Mouse (Mus musculus) midbrain, embryonic 10.5 days (tissue): ENCODE results near the gene Vmn1r4. TPM values are rescaled to one million over a fixed set of nuclear protein-coding genes. Genes with fewer than 3 reads are reported as not detected.

Experiments used
- DNase-seq: peaks from one replicate; pipeline ENCODE4 v3.0.0-alpha.2; 2017; ENCODE audit warnings: low spot score
- H3K27ac ChIP-seq: fragments of 300-500 bp; sonication (generic); replicated peaks from 2 replicates; pipeline ENCODE4 v1.5.1; 2016; ENCODE audit warnings: mild to moderate bottlenecking
- H3K27me3 ChIP-seq: fragments of 300-500 bp; sonication (generic); 2 replicates; pipeline ENCODE4 v1.6.1; 2016; ENCODE audit warnings: low read depth, mild to moderate bottlenecking; ENCODE audit not compliant: poor library complexity, severe bottlenecking
- H3K36me3 ChIP-seq: fragments of 300-500 bp; sonication (generic); 2 replicates; pipeline ENCODE4 v1.6.1; 2016; ENCODE audit warnings: mild to moderate bottlenecking, moderate library complexity
- H3K4me1 ChIP-seq: fragments of 300-500 bp; sonication (generic); 2 replicates; pipeline ENCODE4 v1.6.1; 2016
- H3K4me3 ChIP-seq: fragments of 300-500 bp; sonication (generic); 2 replicates; pipeline ENCODE4 v1.5.1; 2016; ENCODE audit warnings: mild to moderate bottlenecking, moderate library complexity
- H3K9me3 ChIP-seq: fragments of 300-500 bp; sonication (generic); replicated peaks from 2 replicates; pipeline ENCODE4 v1.6.1; 2016; ENCODE audit warnings: mild to moderate bottlenecking
- WGBS: fragments of 180-500 bp; shearing (Covaris S2); methylation state at CpG from one replicate; pipeline ENCODE4 v1.1.7; 2016; 5-methylcytosine and 5-hydroxymethylcytosine counted together
- polyA plus RNA-seq: library from polyadenylated mRNA; unstranded; fragments of >200 nt; fragmentation: Nextera tagmentation; extraction: Ambion mirVana; gene quantifications from 2 replicates; pipeline ENCODE4 v1.2.1, GENCODE M21; 2016

Gene Vmn1r4
- polyA plus RNA-seq, 1 experiment from 2014 or later: 0.37 TPM

GRCm38 (mm10) chr6:56904982-56905381 lies 18.8 kb upstream of the Vmn1r4 start:
- Histone ChIP-seq H3K9me3 (no peaks in the 10 kb centered on the region), H3K36me3 (no peaks in the 10 kb centered on the region), H3K27ac (no peak overlapping the region), H3K4me1 (peaks cover 19% of the 10 kb centered on the region), H3K27me3 (no peaks in the 10 kb centered on the region), H3K4me3 (no peak overlapping the region)
- no peak for DNase-seq
- WGBS: 87% methylated on average over 2 of the region's 2 CpGs

- H3K4me3 ChIP-seq: no peak overlapping the region
- 94% methylated on average over 5 of the region's 5 CpGs for WGBS
- no peak overlapping the region for H3K27ac ChIP-seq
- no peaks in the 10 kb centered on the region for H3K27me3 ChIP-seq
- H3K4me1 ChIP-seq: peaks cover 19% of the 10 kb centered on the region
- no peak for DNase-seq
- no peaks in the 10 kb centered on the region for H3K9me3 ChIP-seq
- no peaks in the 10 kb centered on the region for H3K36me3 ChIP-seq
Observed at GRCm38 (mm10) chr6:56905486-56905885, 18.3 kb upstream of the Vmn1r4 start.

- DNase-seq: no peak
- Histone ChIP-seq H3K27me3 (no peaks in the 10 kb centered on the region), H3K27ac (no peak overlapping the region), H3K36me3 (no peaks in the 10 kb centered on the region), H3K4me3 (no peak overlapping the region), H3K9me3 (no peaks in the 10 kb centered on the region), H3K4me1 (peaks cover 19% of the 10 kb centered on the region)
- WGBS: 86% methylated on average over 8 of the region's 8 CpGs
Observed at GRCm38 (mm10) chr6:56906121-56906846, 17.5 kb upstream of the Vmn1r4 start.

GRCm38 (mm10) chr6:56907973-56908372 lies 15.8 kb upstream of the Vmn1r4 start:
- Histone ChIP-seq H3K4me1 (peaks cover 10% of the 10 kb centered on the region), H3K27ac (no peak overlapping the region), H3K36me3 (no peaks in the 10 kb centered on the region), H3K9me3 (no peaks in the 10 kb centered on the region), H3K27me3 (no peaks in the 10 kb centered on the region), H3K4me3 (no peak overlapping the region)
- 97% methylated on average over 3 of the region's 3 CpGs for WGBS
- DNase-seq: no peak

GRCm38 (mm10) chr6:56908397-56908796 lies 15.4 kb upstream of the Vmn1r4 start:
- no peaks in the 10 kb centered on the region for H3K27me3 ChIP-seq
- no peaks in the 10 kb centered on the region for H3K36me3 ChIP-seq
- DNase-seq: no peak
- H3K4me1 ChIP-seq: peaks cover 13% of the 10 kb centered on the region
- WGBS: 94% methylated on average over 2 of the region's 2 CpGs
- H3K9me3 ChIP-seq: no peaks in the 10 kb centered on the region
- no peak overlapping the region for H3K4me3 ChIP-seq
- no peak overlapping the region for H3K27ac ChIP-seq

GRCm38 (mm10) chr6:56908912-56909311 lies 14.9 kb upstream of the Vmn1r4 start:
- Histone ChIP-seq H3K9me3 (no peaks in the 10 kb centered on the region), H3K4me3 (no peak overlapping the region), H3K36me3 (no peaks in the 10 kb centered on the region), H3K27me3 (no peaks in the 10 kb centered on the region), H3K4me1 (peaks cover 11% of the 10 kb centered on the region), H3K27ac (no peak overlapping the region)
- 13% methylated on average over 4 of the region's 4 CpGs for WGBS
- DNase-seq: peak; percentile 23

- WGBS: 91% methylated on average over 2 of the region's 2 CpGs
- Histone ChIP-seq H3K9me3 (peaks cover 6% of the 10 kb centered on the region; the same call in 1 of the 2 replicates), H3K4me3 (no peak overlapping the region), H3K4me1 (peaks cover 7% of the 10 kb centered on the region; the same call in 1 of the 2 replicates), H3K27me3 (no peaks in the 10 kb centered on the region), H3K27ac (no peak overlapping the region), H3K36me3 (0 out of 2 replicates have a peak, but pooled peaks cover 3% of the 10 kb centered on the region)
- DNase-seq: no peak
Observed at GRCm38 (mm10) chr6:56910910-56911309, 12.9 kb upstream of the Vmn1r4 start.

- Histone ChIP-seq H3K4me1 (peaks cover 7% of the 10 kb centered on the region; the same call in 1 of the 2 replicates), H3K9me3 (peaks cover 6% of the 10 kb centered on the region; the same call in 1 of the 2 replicates), H3K4me3 (no peak overlapping the region), H3K27me3 (no peaks in the 10 kb centered on the region), H3K27ac (no peak overlapping the region), H3K36me3 (0 out of 2 replicates have a peak, but pooled peaks cover 3% of the 10 kb centered on the region)
- DNase-seq: no peak
- 89% methylated on average over 2 of the region's 2 CpGs for WGBS
Observed at GRCm38 (mm10) chr6:56913092-56913858, 10.5 kb upstream of the Vmn1r4 start.

GRCm38 (mm10) chr6:56916279-56916678 lies 7.5 kb upstream of the Vmn1r4 start:
- Histone ChIP-seq H3K36me3 (0 out of 2 replicates have a peak, but pooled peaks cover 3% of the 10 kb centered on the region), H3K4me3 (no peak overlapping the region), H3K27me3 (no peaks in the 10 kb centered on the region), H3K9me3 (peaks cover 6% of the 10 kb centered on the region; the same call in 1 of the 2 replicates), H3K4me1 (peaks cover 7% of the 10 kb centered on the region; the same call in 1 of the 2 replicates), H3K27ac (no peak overlapping the region)
- no peak for DNase-seq
- WGBS: 84% methylated on average over 2 of the region's 2 CpGs

- 78% methylated on average over 12 of the region's 12 CpGs for WGBS
Observed at GRCm38 (mm10) chr6:56917578-56918368, 6.0 kb upstream of the Vmn1r4 start.

DNA sequence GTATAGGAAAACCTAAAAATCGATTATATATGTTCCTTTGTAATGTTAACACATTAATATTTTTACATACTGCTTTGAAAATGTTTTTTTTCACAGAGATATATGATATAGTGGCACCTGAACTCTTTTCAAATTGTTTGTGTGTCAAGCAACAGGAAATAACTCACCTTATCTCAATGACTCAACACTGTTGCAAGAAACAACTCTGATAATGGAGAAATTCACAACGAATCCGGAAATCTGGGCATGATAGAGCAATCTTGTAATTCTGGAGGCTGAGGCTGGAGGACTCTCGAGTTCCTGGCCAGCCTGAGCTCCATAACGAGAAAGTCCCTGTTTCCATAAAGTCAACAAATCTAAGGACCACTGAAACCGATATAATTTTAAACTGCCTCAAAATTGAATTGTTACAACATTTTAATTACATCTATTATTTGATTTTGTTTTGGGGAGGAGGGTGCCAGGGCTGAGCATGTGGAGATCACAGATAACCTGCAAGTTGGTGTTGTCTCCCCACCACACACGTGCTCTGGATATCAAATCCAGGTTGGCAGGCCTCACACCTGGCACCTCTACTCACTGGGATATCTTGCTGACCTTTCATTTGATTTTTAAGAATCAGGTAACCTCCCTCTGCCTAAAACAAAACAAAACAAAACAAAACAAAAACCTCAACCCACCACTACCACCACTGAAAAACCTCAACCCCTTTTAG lies 4.3 kb upstream of the Vmn1r4 start:
- no peak overlapping the region for H3K27ac ChIP-seq
- no peak overlapping the region for H3K4me3 ChIP-seq
- peaks cover 3% of the 10 kb centered on the region; the same call in 1 of the 2 replicates for H3K9me3 ChIP-seq
- 90% methylated on average over 7 of the region's 7 CpGs for WGBS
- peaks cover 13% of the 10 kb centered on the region for H3K4me1 ChIP-seq
- H3K36me3 ChIP-seq: no peaks in the 10 kb centered on the region
- DNase-seq: no peak
- no peaks in the 10 kb centered on the region for H3K27me3 ChIP-seq

More at GRCm38 (mm10) chr6:56917578-56918368, 6.0 kb upstream of the Vmn1r4 start:
- Histone ChIP-seq H3K9me3 (peaks cover 6% of the 10 kb centered on the region; the same call in 1 of the 2 replicates), H3K27me3 (no peaks in the 10 kb centered on the region), H3K27ac (no peak overlapping the region), H3K4me1 (peaks cover 15% of the 10 kb centered on the region), H3K36me3 (0 out of 2 replicates have a peak, but pooled peaks cover 3% of the 10 kb centered on the region), H3K4me3 (no peak overlapping the region)
- no peak for DNase-seq
